Mouse (Mus musculus): ENCODE measurements around the gene Dcaf8. TPM values are rescaled to one million over a fixed set of nuclear protein-coding genes. Genes with fewer than 3 reads are reported as not detected.

The Dcaf8 gene
- polyA plus RNA-seq, 1 experiment from 2014 or later, result 124 TPM

Other genes with a start within 250 kb of the Dcaf8 start
- gene Slamf6, start 230.6 kb upstream of the Dcaf8 start, polyA plus RNA-seq (2016; fragmentation: Nextera tagmentation; extraction: Ambion mirVana), result not detected in 2 replicates
- 49.1 and 55.4 TPM in 2 replicates for gene Vangl2, start 119.6 kb upstream of the Dcaf8 start, polyA plus RNA-seq (2016; fragmentation: Nextera tagmentation; extraction: Ambion mirVana)
- gene Nhlh1, start 90.5 kb upstream of the Dcaf8 start, polyA plus RNA-seq (2016; fragmentation: Nextera tagmentation; extraction: Ambion mirVana), result 5.5 and 6.9 TPM in 2 replicates
- 175 and 206 TPM in 2 replicates for gene Copa, start 65.6 kb upstream of the Dcaf8 start, polyA plus RNA-seq (2016; fragmentation: Nextera tagmentation; extraction: Ambion mirVana)
- gene Ncstn, start 65.3 kb upstream of the Dcaf8 start, polyA plus RNA-seq (2016; fragmentation: Nextera tagmentation; extraction: Ambion mirVana), result 106 and 129 TPM in 2 replicates
- gene Pex19, start 21.3 kb upstream of the Dcaf8 start, polyA plus RNA-seq (2016; fragmentation: Nextera tagmentation; extraction: Ambion mirVana), result 166 and 175 TPM in 2 replicates
- gene Pea15a, start 58.7 kb downstream of the Dcaf8 start, polyA plus RNA-seq (2016; fragmentation: Nextera tagmentation; extraction: Ambion mirVana), result 340 and 410 TPM in 2 replicates
- gene Casq1, start 71.8 kb downstream of the Dcaf8 start, polyA plus RNA-seq (2016; fragmentation: Nextera tagmentation; extraction: Ambion mirVana), result 1.3 and 1.8 TPM in 2 replicates
- gene Atp1a4, start 110.3 kb downstream of the Dcaf8 start, polyA plus RNA-seq (2016; fragmentation: Nextera tagmentation; extraction: Ambion mirVana), result not detected in 2 replicates
- 50.2 and 62.4 TPM in 2 replicates for gene Igsf8, start 113.6 kb downstream of the Dcaf8 start, polyA plus RNA-seq (2016; fragmentation: Nextera tagmentation; extraction: Ambion mirVana)
- 3.0 and 4.3 TPM in 2 replicates for gene Atp1a2, start 150.0 kb downstream of the Dcaf8 start, polyA plus RNA-seq (2016; fragmentation: Nextera tagmentation; extraction: Ambion mirVana)
- gene Kcnj9, start 181.2 kb downstream of the Dcaf8 start, polyA plus RNA-seq (2016; fragmentation: Nextera tagmentation; extraction: Ambion mirVana), result 0.23 and 0.61 TPM in 2 replicates
- gene Kcnj10, start 193.1 kb downstream of the Dcaf8 start, polyA plus RNA-seq (2016; fragmentation: Nextera tagmentation; extraction: Ambion mirVana), result 0.46 and 0.75 TPM in 2 replicates
- 9.3 and 9.9 TPM in 2 replicates for gene Pigm, start 228.5 kb downstream of the Dcaf8 start, polyA plus RNA-seq (2016; fragmentation: Nextera tagmentation; extraction: Ambion mirVana)